Mouse (Mus musculus): ENCODE measurements around the gene R3hcc1l. TPM values are rescaled to one million over a fixed set of nuclear protein-coding genes. Genes with fewer than 3 reads are reported as not detected.

The R3hcc1l gene
- total and polyA plus RNA-seq, 3 experiments: 2.7 to 28.7 (median 28.2) TPM

DNA sequence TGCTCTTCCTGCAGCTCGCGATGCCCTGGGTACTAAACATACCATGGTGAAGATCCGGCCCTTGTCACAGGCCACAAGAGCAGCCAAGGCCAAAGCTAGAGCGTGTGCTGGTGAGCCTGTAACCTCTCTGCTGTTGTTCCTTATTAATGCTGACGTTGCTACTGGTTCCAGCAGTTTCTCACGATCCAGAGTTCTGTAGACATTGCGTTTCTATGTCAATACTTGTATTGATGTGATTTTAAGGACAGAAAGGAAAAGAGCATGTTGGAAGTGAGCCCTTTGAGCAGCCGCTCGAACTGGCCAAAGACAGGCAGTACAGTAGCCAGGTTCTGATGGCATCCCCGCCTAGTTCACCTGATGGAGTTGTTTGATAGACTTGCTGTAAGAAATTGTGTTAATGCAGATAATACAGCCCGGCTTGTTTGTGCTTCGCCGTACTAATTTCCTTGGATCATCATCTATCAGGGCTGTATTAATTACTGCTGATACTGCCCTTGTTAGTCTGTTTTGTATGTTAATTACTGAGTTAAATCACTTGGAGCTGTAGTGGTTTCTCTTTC is 64.3 kb downstream of the R3hcc1l start:
- intact Hi-C loops (cut with DNase I): no loop called here
- TF ChIP-seq POLR2A (IDR thresholded peaks at IDR 0.05; ENCODE audit: insufficient read depth, low read depth, low read length) (no peak), CTCF (IDR thresholded peaks at IDR 0.05) (no peak), EP300 (IDR thresholded peaks at IDR 0.05; ENCODE audit: insufficient read depth, low read depth, low read length) (no peak)
- Histone ChIP-seq H3K9ac (ENCODE audit: low read depth, low read length) (no peak overlapping the region), H3K27me3 (ENCODE audit: control insufficient read depth, insufficient read depth, low read length) (no peaks in the 10 kb centered on the region), H3K4me3 (no peak overlapping the region), H3K4me1 (ENCODE audit: control insufficient read depth, insufficient read depth, low read length) (peaks cover 1% of the 10 kb centered on the region; the same call in 1 of the 2 replicates), H3K27ac (no peak overlapping the region), H3K36me3 (ENCODE audit: control insufficient read depth, insufficient read depth, low read length) (peaks cover 2% of the 10 kb centered on the region; the same call in 1 of the 2 replicates), H3K79me2 (replicated peaks; ENCODE audit: control insufficient read depth, insufficient read depth, low read length) (no peaks in the 10 kb centered on the region)
- 95% methylated on average over 13 of the region's 13 CpGs for WGBS
- no peak for DNase-seq

DNA sequence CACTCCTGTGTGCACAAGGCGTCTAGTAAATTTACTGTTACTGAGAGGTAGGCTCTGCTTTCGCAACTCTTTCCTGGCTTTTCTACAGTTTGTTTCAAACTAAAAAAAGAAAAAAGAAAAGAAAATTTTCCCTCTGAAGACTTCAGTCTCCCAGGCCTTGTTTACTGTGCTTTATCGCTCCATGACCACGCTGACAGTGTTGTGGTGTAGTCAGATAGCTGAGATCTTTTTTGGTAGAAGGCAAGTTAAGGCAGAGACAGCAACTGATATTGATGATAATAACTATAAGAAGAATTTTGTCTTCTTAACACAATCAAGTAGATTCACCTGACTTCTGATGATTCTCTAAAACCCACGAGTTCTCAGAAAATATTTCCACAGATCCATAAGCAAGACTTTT is 65.1 kb downstream of the R3hcc1l start:
- no peak overlapping the region for H3K9ac ChIP-seq (ENCODE audit: low read depth, low read length)
- intact Hi-C loops (cut with DNase I): no loop called here
- H3K79me2 ChIP-seq (replicated peaks; ENCODE audit: control insufficient read depth, insufficient read depth, low read length): no peaks in the 10 kb centered on the region
- H3K4me3 ChIP-seq: no peak overlapping the region
- peaks cover 2% of the 10 kb centered on the region; the same call in 1 of the 2 replicates for H3K36me3 ChIP-seq (ENCODE audit: control insufficient read depth, insufficient read depth, low read length)
- no peak overlapping the region for H3K27ac ChIP-seq
- no peaks in the 10 kb centered on the region for H3K27me3 ChIP-seq (ENCODE audit: control insufficient read depth, insufficient read depth, low read length)
- TF ChIP-seq EP300 (IDR thresholded peaks at IDR 0.05; ENCODE audit: insufficient read depth, low read depth, low read length) (no peak), CTCF (IDR thresholded peaks at IDR 0.05) (no peak)
- WGBS: 95% methylated on average over 5 of the region's 5 CpGs
- DNase-seq: no peak
- H3K4me1 ChIP-seq (ENCODE audit: control insufficient read depth, insufficient read depth, low read length): peaks cover 3% of the 10 kb centered on the region

DNA sequence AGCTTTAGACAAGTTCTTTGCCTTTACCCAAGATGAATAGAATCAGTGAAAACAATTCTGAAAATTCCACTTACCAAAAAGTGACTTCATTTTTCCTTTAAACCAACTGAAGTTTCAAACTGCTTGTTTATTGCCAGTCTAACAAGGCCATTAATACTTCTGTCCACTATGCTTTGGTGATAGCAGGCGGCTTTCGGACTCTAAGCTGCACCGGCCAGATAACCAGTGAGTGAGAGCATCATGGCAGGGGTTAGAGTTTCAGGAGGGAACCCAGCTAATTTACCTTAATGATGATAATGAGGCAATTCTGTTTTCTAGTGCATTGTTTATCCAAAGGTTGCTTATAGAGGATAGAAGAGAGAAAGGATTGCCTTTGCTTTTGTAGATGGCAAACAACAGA is 65.6 kb downstream of the R3hcc1l start:
- Histone ChIP-seq H3K9ac (ENCODE audit: low read depth, low read length) (no peak overlapping the region), H3K79me2 (replicated peaks; ENCODE audit: control insufficient read depth, insufficient read depth, low read length) (no peaks in the 10 kb centered on the region), H3K36me3 (ENCODE audit: control insufficient read depth, insufficient read depth, low read length) (peaks cover 4% of the 10 kb centered on the region; the same call in 1 of the 2 replicates), H3K4me1 (ENCODE audit: control insufficient read depth, insufficient read depth, low read length) (peaks cover 3% of the 10 kb centered on the region), H3K27me3 (ENCODE audit: control insufficient read depth, insufficient read depth, low read length) (no peaks in the 10 kb centered on the region), H3K4me3 (no peak overlapping the region), H3K27ac (no peak overlapping the region)
- DNase-seq: no peak
- TF ChIP-seq EP300 (IDR thresholded peaks at IDR 0.05; ENCODE audit: insufficient read depth, low read depth, low read length) (no peak), POLR2A (IDR thresholded peaks at IDR 0.05; ENCODE audit: insufficient read depth, low read depth, low read length) (no peak), CTCF (IDR thresholded peaks at IDR 0.05) (no peak)
- intact Hi-C loops (cut with DNase I): no loop called here
- whole genome bisulfite sequencing: 92% methylated on average over 3 of the region's 3 CpGs

DNA sequence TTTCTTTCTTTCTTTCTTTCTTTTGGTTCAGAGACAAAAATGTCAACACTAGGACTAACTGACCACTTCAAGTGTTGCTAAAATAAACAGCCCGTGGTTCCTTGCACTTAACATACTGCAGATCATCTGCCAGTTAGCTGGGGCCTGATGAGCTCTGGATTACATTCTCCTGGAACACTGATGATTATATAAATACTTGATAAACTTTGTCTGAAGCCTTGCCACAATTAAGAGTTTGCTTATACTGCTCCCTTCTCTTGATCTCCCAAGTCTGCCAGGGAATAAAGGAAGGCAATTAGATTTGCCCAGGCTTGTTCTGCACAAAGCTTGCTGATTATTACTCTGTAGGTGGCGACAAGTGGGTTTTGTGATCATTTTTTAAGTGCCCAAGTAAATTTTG is 69.1 kb downstream of the R3hcc1l start:
- H3K4me1 ChIP-seq (ENCODE audit: control insufficient read depth, insufficient read depth, low read length): peaks cover 3% of the 10 kb centered on the region
- WGBS: 57% methylated on average over 2 of the region's 2 CpGs
- intact Hi-C loops (cut with DNase I): loop anchor here (5.0 kb wide), 1 partner anchor 190 kb away; the partner anchor contains the start of gene Hps1
- H3K27ac ChIP-seq: peak overlapping the region; percentile 15
- no peaks in the 10 kb centered on the region for H3K27me3 ChIP-seq (ENCODE audit: control insufficient read depth, insufficient read depth, low read length)
- no peak overlapping the region for H3K4me3 ChIP-seq
- DNase-seq: no peak
- no peak overlapping the region for H3K9ac ChIP-seq (ENCODE audit: low read depth, low read length)
- TF ChIP-seq EP300 (IDR thresholded peaks at IDR 0.05; ENCODE audit: insufficient read depth, low read depth, low read length): no peak
- TF ChIP-seq POLR2A (IDR thresholded peaks at IDR 0.05; ENCODE audit: insufficient read depth, low read depth, low read length): no peak
- H3K79me2 ChIP-seq (replicated peaks; ENCODE audit: control insufficient read depth, insufficient read depth, low read length): no peaks in the 10 kb centered on the region
- H3K36me3 ChIP-seq (ENCODE audit: control insufficient read depth, insufficient read depth, low read length): peaks cover 4% of the 10 kb centered on the region

DNA sequence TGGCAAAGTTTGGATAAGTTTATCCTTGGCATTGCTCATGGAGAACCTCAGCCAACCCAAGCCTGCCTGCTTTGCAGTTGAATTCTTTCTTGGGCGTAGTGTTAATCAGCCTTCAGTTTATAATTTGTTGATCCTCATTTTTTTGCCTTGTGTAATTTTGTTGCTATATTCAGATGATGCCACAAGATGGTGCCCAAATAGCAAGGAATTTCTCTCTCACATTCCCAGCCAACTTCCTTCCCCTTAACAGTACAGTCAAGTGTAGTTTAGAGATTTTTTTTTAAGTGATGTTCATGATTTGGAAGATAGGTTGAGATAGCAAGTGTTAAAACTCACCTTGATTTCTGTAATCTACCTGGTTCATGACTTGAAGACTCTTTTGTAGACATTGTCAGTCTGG is 70.7 kb downstream of the R3hcc1l start:
- no peaks in the 10 kb centered on the region for H3K79me2 ChIP-seq (replicated peaks; ENCODE audit: control insufficient read depth, insufficient read depth, low read length)
- intact Hi-C loops (cut with DNase I): loop anchor here (1.0 to 5.0 kb wide), 2 partner anchors 66 to 188 kb away; partner anchors contain the start of gene Hps1
- WGBS: 34% methylated on average over 1 of the region's 1 CpGs
- no peak overlapping the region for H3K4me3 ChIP-seq
- H3K27me3 ChIP-seq (ENCODE audit: control insufficient read depth, insufficient read depth, low read length): no peaks in the 10 kb centered on the region
- no peak overlapping the region for H3K9ac ChIP-seq (ENCODE audit: low read depth, low read length)
- H3K36me3 ChIP-seq (ENCODE audit: control insufficient read depth, insufficient read depth, low read length): peaks cover 2% of the 10 kb centered on the region
- peaks cover 3% of the 10 kb centered on the region for H3K4me1 ChIP-seq (ENCODE audit: control insufficient read depth, insufficient read depth, low read length)
- TF ChIP-seq EP300 (IDR thresholded peaks at IDR 0.05; ENCODE audit: insufficient read depth, low read depth, low read length) (no peak), CTCF (IDR thresholded peaks at IDR 0.05) (peak; percentile 70)
- H3K27ac ChIP-seq: no peak overlapping the region
- no peak for DNase-seq

DNA sequence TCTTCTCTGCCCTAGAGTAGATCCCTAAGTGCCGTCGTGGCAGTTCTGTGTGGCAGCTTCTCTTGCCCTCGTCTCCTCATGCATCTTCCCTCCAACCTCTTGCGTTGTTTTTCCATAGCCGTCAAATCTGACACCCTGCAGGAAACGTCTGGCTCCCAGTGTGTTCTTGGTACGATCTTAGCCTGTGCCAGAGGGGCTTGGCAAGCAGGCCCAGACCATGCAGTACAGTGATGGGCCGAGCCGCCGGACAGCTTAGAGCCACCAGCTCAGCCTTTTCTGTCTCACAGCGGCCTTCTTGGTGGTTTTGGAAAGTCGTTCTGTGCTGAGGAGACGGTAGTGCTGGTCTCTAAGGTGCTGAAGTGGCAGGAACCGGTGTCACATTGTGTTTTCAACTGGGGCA is 73.0 kb downstream of the R3hcc1l start:
- Histone ChIP-seq H3K36me3 (ENCODE audit: control insufficient read depth, insufficient read depth, low read length) (peaks cover 2% of the 10 kb centered on the region), H3K9ac (ENCODE audit: low read depth, low read length) (no peak overlapping the region), H3K79me2 (replicated peaks; ENCODE audit: control insufficient read depth, insufficient read depth, low read length) (no peaks in the 10 kb centered on the region), H3K27ac (no peak overlapping the region), H3K27me3 (ENCODE audit: control insufficient read depth, insufficient read depth, low read length) (no peaks in the 10 kb centered on the region), H3K4me1 (ENCODE audit: control insufficient read depth, insufficient read depth, low read length) (peaks cover 3% of the 10 kb centered on the region), H3K4me3 (no peak overlapping the region)
- intact Hi-C loops (cut with DNase I): loop anchor here (2.0 kb wide), 1 partner anchor 153 kb away; no protein-coding TSS in a partner anchor
- TF ChIP-seq CTCF (IDR thresholded peaks at IDR 0.05) (no peak), POLR2A (IDR thresholded peaks at IDR 0.05; ENCODE audit: insufficient read depth, low read depth, low read length) (no peak), EP300 (IDR thresholded peaks at IDR 0.05; ENCODE audit: insufficient read depth, low read depth, low read length) (no peak)
- DNase-seq: no peak
- 81% methylated on average over 14 of the region's 14 CpGs for WGBS

All from heart, adult 2 months (tissue).